Mouse (Mus musculus) midbrain, embryonic 13.5 days (tissue): ENCODE results near the gene Alkbh7. TPM values are rescaled to one million over a fixed set of nuclear protein-coding genes. Genes with fewer than 3 reads are reported as not detected.

Experiments used
- ATAC-seq: fragments of 200-750 bp; cut with Nextera tagmentation; 2 replicates; pipeline ENCODE4 v1.8.0; 2017; ENCODE audit warnings: mild to moderate bottlenecking, moderate TSS enrichment, moderate library complexity
- H3K27ac ChIP-seq: fragments of 300-500 bp; sonication (generic); 2 replicates; pipeline ENCODE4 v1.5.1; 2015; ENCODE audit warnings: inconsistent platforms, mild to moderate bottlenecking, moderate library complexity
- H3K27me3 ChIP-seq: fragments of 300-500 bp; sonication (generic); 2 replicates; pipeline ENCODE4 v1.6.1; 2015; ENCODE audit warnings: mild to moderate bottlenecking, inconsistent platforms
- H3K36me3 ChIP-seq: fragments of 300-500 bp; sonication (generic); 2 replicates; pipeline ENCODE4 v1.6.1; 2015; ENCODE audit warnings: mild to moderate bottlenecking, inconsistent platforms
- H3K4me1 ChIP-seq: fragments of 300-500 bp; sonication (generic); replicated peaks from 2 replicates; pipeline ENCODE4 v1.6.1; 2015; ENCODE audit warnings: inconsistent platforms
- H3K4me2 ChIP-seq: fragments of 300-500 bp; sonication (generic); replicated peaks from 2 replicates; pipeline ENCODE4 v1.6.1; 2015; ENCODE audit warnings: moderate library complexity, mild to moderate bottlenecking, inconsistent platforms
- H3K4me3 ChIP-seq: fragments of 300-500 bp; sonication (generic); replicated peaks from 2 replicates; pipeline ENCODE4 v1.5.1; 2015; ENCODE audit warnings: mild to moderate bottlenecking, inconsistent platforms
- H3K9ac ChIP-seq: fragments of 300-500 bp; sonication (generic); replicated peaks from 2 replicates; pipeline ENCODE4 v1.6.1; 2015; ENCODE audit warnings: mild to moderate bottlenecking, inconsistent platforms
- H3K9me3 ChIP-seq: fragments of 300-500 bp; sonication (generic); 2 replicates; pipeline ENCODE4 v1.6.1; 2016; ENCODE audit warnings: mild to moderate bottlenecking, inconsistent platforms
- WGBS: fragments of 180-500 bp; shearing (Covaris S2); methylation state at CpG from one replicate; pipeline ENCODE4 v1.1.7; 2015; 5-methylcytosine and 5-hydroxymethylcytosine counted together
- polyA plus RNA-seq: library from polyadenylated mRNA; unstranded; fragments of >200 nt; fragmentation: Nextera tagmentation; extraction: Ambion mirVana; gene quantifications from 2 replicates; pipeline ENCODE4 v1.2.1, GENCODE M21; 2015

Alkbh7 gene
- polyA plus RNA-seq, 1 experiment from 2014 or later = 40.2 TPM

GRCm38 (mm10) chr17:57047406-57047805 is 50.3 kb downstream of the Alkbh7 start:
- Histone ChIP-seq H3K9ac (no peak overlapping the region), H3K4me2 (no peak overlapping the region), H3K27me3 (no peaks in the 10 kb centered on the region), H3K9me3 (no peaks in the 10 kb centered on the region), H3K36me3 (peaks cover 71% of the 10 kb centered on the region), H3K27ac (no peak overlapping the region), H3K4me1 (no peaks in the 10 kb centered on the region), H3K4me3 (no peak overlapping the region)
- WGBS = 41% methylated on average over 5 of the region's 5 CpGs
- ATAC-seq = peak; percentile 48

- Histone ChIP-seq H3K27me3 (no peaks in the 10 kb centered on the region), H3K9ac (no peak overlapping the region), H3K4me2 (no peak overlapping the region), H3K4me3 (no peak overlapping the region), H3K9me3 (no peaks in the 10 kb centered on the region), H3K4me1 (no peaks in the 10 kb centered on the region), H3K27ac (no peak overlapping the region), H3K36me3 (peaks cover 85% of the 10 kb centered on the region)
- WGBS = 94% methylated on average over 3 of the region's 3 CpGs
- ATAC-seq = no peak
Observed at GRCm38 (mm10) chr17:57048816-57049215, 51.7 kb downstream of the Alkbh7 start.

Other genes with a start within 250 kb of the Alkbh7 start
- 2.9 and 4.0 TPM in 2 replicates for gene Nrtn, start 239.8 kb upstream of the Alkbh7 start, polyA plus RNA-seq
- gene Dus3l, start 232.6 kb upstream of the Alkbh7 start, polyA plus RNA-seq = 63.7 TPM in 2 replicates
- gene Prr22, start 227.1 kb upstream of the Alkbh7 start, polyA plus RNA-seq = 1.7 and 1.9 TPM in 2 replicates
- 4.0 and 6.3 TPM in 2 replicates for gene Rfx2, start 166.3 kb upstream of the Alkbh7 start, polyA plus RNA-seq
- not detected in 2 replicates for gene Acsbg2, start 122.9 kb upstream of the Alkbh7 start, polyA plus RNA-seq
- gene 1700061G19Rik, start 121.9 kb upstream of the Alkbh7 start, polyA plus RNA-seq = 0.43 and 0.74 TPM in 2 replicates
- 74.6 and 90.0 TPM in 2 replicates for gene Mllt1, start 61.9 kb upstream of the Alkbh7 start, polyA plus RNA-seq
- not detected in 2 replicates for gene Acer1, start 15.2 kb upstream of the Alkbh7 start, polyA plus RNA-seq
- gene Clpp, start 7.0 kb upstream of the Alkbh7 start, polyA plus RNA-seq = 168 and 174 TPM in 2 replicates
- gene Pspn, start 2.7 kb downstream of the Alkbh7 start, polyA plus RNA-seq = 0.64 TPM in 1 of 2 replicates, not detected in the other
- gene Gtf2f1, start 13.9 kb downstream of the Alkbh7 start, polyA plus RNA-seq = 68.0 and 74.8 TPM in 2 replicates
- 0.28 and 0.75 TPM in 2 replicates for gene Gm17949, start 14.1 kb downstream of the Alkbh7 start, polyA plus RNA-seq
- gene Khsrp, start 34.2 kb downstream of the Alkbh7 start, polyA plus RNA-seq = 33.1 and 39.1 TPM in 2 replicates
- gene Slc25a41, start 44.3 kb downstream of the Alkbh7 start, polyA plus RNA-seq = not detected in 2 replicates
- 0.73 and 1.2 TPM in 2 replicates for gene Crb3, start 61.8 kb downstream of the Alkbh7 start, polyA plus RNA-seq
- 24.3 and 26.9 TPM in 2 replicates for gene Slc25a23, start 62.5 kb downstream of the Alkbh7 start, polyA plus RNA-seq
- 3.1 and 4.5 TPM in 2 replicates for gene Dennd1c, start 81.2 kb downstream of the Alkbh7 start, polyA plus RNA-seq
- 307 and 321 TPM in 2 replicates for gene Tubb4a, start 90.4 kb downstream of the Alkbh7 start, polyA plus RNA-seq
- gene Tnfsf9, start 108.0 kb downstream of the Alkbh7 start, polyA plus RNA-seq = 5.7 and 6.6 TPM in 2 replicates
- 0.44 and 0.82 TPM in 2 replicates for gene Cd70, start 152.4 kb downstream of the Alkbh7 start, polyA plus RNA-seq
- gene Tnfsf14, start 196.8 kb downstream of the Alkbh7 start, polyA plus RNA-seq = not detected in 2 replicates
- gene C3, start 230.8 kb downstream of the Alkbh7 start, polyA plus RNA-seq = 0.34 and 1.1 TPM in 2 replicates